Mouse (Mus musculus) embryonic facial prominence, embryonic 14.5 days (tissue): ENCODE results near the gene Vill. TPM values are rescaled to one million over a fixed set of nuclear protein-coding genes. Genes with fewer than 3 reads are reported as not detected.
A peak's percentile ranks its signal among the peaks of the same experiment; 100 is the strongest.

Experiments used
- ATAC-seq: fragments of 200-750 bp; cut with Nextera tagmentation; 2 replicates; pipeline ENCODE4 v1.8.0; 2017; ENCODE audit warnings: low read depth, moderate number of reproducible peaks, moderate TSS enrichment
- DNase-seq: peaks from one replicate; pipeline ENCODE4 v3.0.0-alpha.2; 2015; ENCODE audit warnings: low spot score
- H3K27ac ChIP-seq: fragments of 300-500 bp; sonication (generic); replicated peaks from 2 replicates; pipeline ENCODE4 v1.5.1; 2014; ENCODE audit warnings: low read depth, mild to moderate bottlenecking, low read length, moderate library complexity
- H3K27me3 ChIP-seq: fragments of 300-500 bp; sonication (generic); replicated peaks from 2 replicates; pipeline ENCODE4 v1.6.1; 2014; ENCODE audit warnings: low read length; ENCODE audit not compliant: control insufficient read depth, insufficient read depth
- H3K36me3 ChIP-seq: fragments of 300-500 bp; sonication (generic); 2 replicates; pipeline ENCODE4 v1.6.1; 2014; ENCODE audit warnings: low read length, mixed read lengths; ENCODE audit not compliant: control insufficient read depth, insufficient read depth
- H3K4me1 ChIP-seq: fragments of 300-500 bp; sonication (generic); 2 replicates; pipeline ENCODE4 v1.6.1; 2014; ENCODE audit warnings: antibody characterized with exemption, low read length; ENCODE audit not compliant: control insufficient read depth, insufficient read depth
- H3K4me2 ChIP-seq: fragments of 300-500 bp; sonication (generic); 2 replicates; pipeline ENCODE4 v1.6.1; 2014; ENCODE audit warnings: low read depth, mild to moderate bottlenecking, low read length, moderate library complexity, mixed read lengths
- H3K4me3 ChIP-seq: fragments of 300-500 bp; sonication (generic); 2 replicates; pipeline ENCODE4 v1.5.1; 2014; ENCODE audit warnings: low read depth, mild to moderate bottlenecking, low read length
- H3K9ac ChIP-seq: fragments of 300-500 bp; sonication (generic); 2 replicates; pipeline ENCODE4 v1.6.1; 2014; ENCODE audit warnings: low read depth, mild to moderate bottlenecking, low read length, moderate library complexity, mixed read lengths
- H3K9me3 ChIP-seq: fragments of 300-500 bp; sonication (generic); 2 replicates; pipeline ENCODE4 v1.6.1; 2016; ENCODE audit warnings: low read length; ENCODE audit not compliant: control insufficient read depth
- WGBS: fragments of 180-500 bp; shearing (Covaris S2); extraction: QIAGEN DNeasy Blood & Tissue Kit; methylation state at CpG from one replicate; pipeline ENCODE4 v1.1.7; 2014; 5-methylcytosine and 5-hydroxymethylcytosine counted together
- polyA plus RNA-seq: library from polyadenylated mRNA; unstranded; fragments of >200 nt; fragmentation: Nextera tagmentation; extraction: Ambion mirVana; gene quantifications from 2 replicates; pipeline ENCODE4 v1.2.1, GENCODE M21; 2014

Vill gene
- polyA plus RNA-seq, 1 experiment from 2014 or later: 15.0 TPM

GRCm38 (mm10) chr9:119082039-119082438 is 29.5 kb downstream of the Vill start:
- Histone ChIP-seq H3K4me1 (peaks cover 11% of the 10 kb centered on the region), H3K27me3 (no peaks in the 10 kb centered on the region), H3K27ac (peak overlapping the region; percentile 33; the same call in 1 of the 2 replicates), H3K36me3 (peaks cover 35% of the 10 kb centered on the region), H3K4me2 (no peak overlapping the region), H3K4me3 (no peak overlapping the region), H3K9me3 (no peaks in the 10 kb centered on the region), H3K9ac (no peak overlapping the region)
- peak; percentile 72; the same call in 1 of the 2 replicates for ATAC-seq
- WGBS: 11% methylated on average over 8 of the region's 8 CpGs
- no peak for DNase-seq

GRCm38 (mm10) chr9:119082656-119083430 is 30.3 kb downstream of the Vill start:
- DNase-seq (no peak), ATAC-seq (no peak)
- H3K4me1 ChIP-seq: peaks cover 14% of the 10 kb centered on the region
- peaks cover 30% of the 10 kb centered on the region for H3K36me3 ChIP-seq
- H3K4me3 ChIP-seq: no peak overlapping the region
- H3K4me2 ChIP-seq: no peak overlapping the region
- no peaks in the 10 kb centered on the region for H3K27me3 ChIP-seq
- peak overlapping the region; percentile 33; the same call in 1 of the 2 replicates for H3K27ac ChIP-seq
- H3K9me3 ChIP-seq: no peaks in the 10 kb centered on the region
- no peak overlapping the region for H3K9ac ChIP-seq
- 52% methylated on average over 7 of the region's 7 CpGs for WGBS

GRCm38 (mm10) chr9:119083966-119084365 is 31.4 kb downstream of the Vill start:
- Histone ChIP-seq H3K4me3 (no peak overlapping the region), H3K9me3 (no peaks in the 10 kb centered on the region), H3K27ac (no peak overlapping the region), H3K9ac (no peak overlapping the region), H3K27me3 (no peaks in the 10 kb centered on the region), H3K36me3 (peaks cover 19% of the 10 kb centered on the region; the same call in 1 of the 2 replicates), H3K4me2 (no peak overlapping the region), H3K4me1 (peaks cover 17% of the 10 kb centered on the region)
- no peak for DNase-seq
- ATAC-seq: no peak
- 86% methylated on average over 10 of the region's 10 CpGs for WGBS

- Histone ChIP-seq H3K9ac (no peak overlapping the region), H3K36me3 (peaks cover 9% of the 10 kb centered on the region; the same call in 1 of the 2 replicates), H3K27me3 (no peaks in the 10 kb centered on the region), H3K27ac (no peak overlapping the region), H3K4me3 (no peak overlapping the region), H3K9me3 (no peaks in the 10 kb centered on the region), H3K4me1 (peaks cover 21% of the 10 kb centered on the region), H3K4me2 (no peak overlapping the region)
- DNase-seq (no peak), ATAC-seq (no peak)
- 18% methylated on average over 1 of the region's 1 CpGs for WGBS
Measured at GRCm38 (mm10) chr9:119086451-119086850, 33.9 kb downstream of the Vill start.

- Histone ChIP-seq H3K4me2 (peak overlapping the region; percentile 54; the same call in 1 of the 2 replicates), H3K4me3 (no peak overlapping the region), H3K36me3 (peaks cover 9% of the 10 kb centered on the region; the same call in 1 of the 2 replicates), H3K9ac (no peak overlapping the region), H3K27ac (no peak overlapping the region), H3K9me3 (no peaks in the 10 kb centered on the region), H3K27me3 (no peaks in the 10 kb centered on the region), H3K4me1 (peaks cover 21% of the 10 kb centered on the region)
- 80% methylated on average over 5 of the region's 5 CpGs for WGBS
- ATAC-seq (no peak), DNase-seq (no peak)
Measured at GRCm38 (mm10) chr9:119087309-119087708, 34.7 kb downstream of the Vill start.

- ATAC-seq: peak; percentile 88
- peak overlapping the region; percentile 46; the same call in 1 of the 2 replicates for H3K9ac ChIP-seq
- 1% methylated on average over 24 of the region's 24 CpGs for WGBS
- peaks cover 20% of the 10 kb centered on the region; the same call in 1 of the 2 replicates for H3K4me1 ChIP-seq
- peak overlapping the region; percentile 73 for H3K27ac ChIP-seq
- no peaks in the 10 kb centered on the region for H3K27me3 ChIP-seq
- 0 out of 2 replicates have a peak, but pooled peaks cover 1% of the 10 kb centered on the region for H3K36me3 ChIP-seq
- peak overlapping the region; percentile 40 for H3K4me3 ChIP-seq
- H3K4me2 ChIP-seq: peak overlapping the region; percentile 54
- H3K9me3 ChIP-seq: no peaks in the 10 kb centered on the region
- DNase-seq: peak; percentile 93
Measured at GRCm38 (mm10) chr9:119088148-119088801, 35.7 kb downstream of the Vill start.

- Histone ChIP-seq H3K9ac (no peak overlapping the region), H3K9me3 (no peaks in the 10 kb centered on the region), H3K27me3 (no peaks in the 10 kb centered on the region), H3K36me3 (no peaks in the 10 kb centered on the region), H3K4me1 (peaks cover 21% of the 10 kb centered on the region), H3K4me3 (no peak overlapping the region), H3K27ac (0 out of 2 replicates have a peak overlapping the region, but pooled peaks have one; percentile 15), H3K4me2 (peak overlapping the region; percentile 11; the same call in 1 of the 2 replicates)
- ATAC-seq (no peak), DNase-seq (no peak)
- 50% methylated on average over 7 of the region's 7 CpGs for WGBS
Measured at GRCm38 (mm10) chr9:119089437-119089836, 36.9 kb downstream of the Vill start.

GRCm38 (mm10) chr9:119090462-119090861 is 37.9 kb downstream of the Vill start:
- H3K27ac ChIP-seq: no peak overlapping the region

More at GRCm38 (mm10) chr9:119090462-119090861, 37.9 kb downstream of the Vill start:
- 90% methylated on average over 5 of the region's 5 CpGs for WGBS
- peaks cover 30% of the 10 kb centered on the region for H3K4me1 ChIP-seq
- no peaks in the 10 kb centered on the region for H3K36me3 ChIP-seq
- no peak for DNase-seq
- no peaks in the 10 kb centered on the region for H3K27me3 ChIP-seq
- no peak overlapping the region for H3K4me3 ChIP-seq
- H3K9me3 ChIP-seq: no peaks in the 10 kb centered on the region
- ATAC-seq: no peak
- H3K4me2 ChIP-seq: no peak overlapping the region
- H3K9ac ChIP-seq: no peak overlapping the region
